Mouse (Mus musculus): ENCODE measurements around the gene Ifna2.

Gene Ifna2

GRCm38 (mm10) chr4:88683812-88684211, at the start of gene Ifna2:
Gene Ifna2, minus strand, starts transcription at chr4:88683912.
- no peak for DNase-seq

- DNase-seq, result peak; percentile 58
Observed at GRCm38 (mm10) chr4:88727324-88727723, 43.6 kb upstream of the Ifna2 start.

DNA sequence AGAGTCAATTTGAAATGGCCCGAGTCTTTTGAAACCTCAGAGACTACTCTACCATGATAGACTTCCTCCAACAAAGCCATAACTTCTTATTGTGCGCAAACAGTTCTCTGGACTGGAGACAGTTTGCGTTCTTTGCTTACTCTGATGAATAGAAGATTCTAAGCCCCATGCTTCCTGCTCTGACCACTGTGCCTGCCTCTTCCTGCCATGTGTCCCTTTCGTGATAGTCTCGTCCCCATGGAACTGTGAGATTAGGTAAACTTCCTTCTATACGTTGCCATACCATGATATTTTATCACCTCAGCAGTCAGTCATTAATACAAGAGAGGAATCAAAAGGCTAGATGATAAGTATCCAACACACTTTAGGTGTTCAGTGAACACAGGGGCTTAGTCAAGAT, 43.0 kb upstream of the Ifna2 start:
- DNase-seq, result no peak

- peak; percentile 19 for DNase-seq
Observed at GRCm38 (mm10) chr4:88723497-88724090, 39.9 kb upstream of the Ifna2 start.

- DNase-seq, result peak; percentile 95
Observed at GRCm38 (mm10) chr4:88721791-88722721, 38.3 kb upstream of the Ifna2 start, which contains the start of the genes Gm26566 and Klhl9. Gene Gm26566, plus strand, starts transcription at chr4:88721805. Gene Klhl9, minus strand, starts transcription at chr4:88722465.

DNA sequence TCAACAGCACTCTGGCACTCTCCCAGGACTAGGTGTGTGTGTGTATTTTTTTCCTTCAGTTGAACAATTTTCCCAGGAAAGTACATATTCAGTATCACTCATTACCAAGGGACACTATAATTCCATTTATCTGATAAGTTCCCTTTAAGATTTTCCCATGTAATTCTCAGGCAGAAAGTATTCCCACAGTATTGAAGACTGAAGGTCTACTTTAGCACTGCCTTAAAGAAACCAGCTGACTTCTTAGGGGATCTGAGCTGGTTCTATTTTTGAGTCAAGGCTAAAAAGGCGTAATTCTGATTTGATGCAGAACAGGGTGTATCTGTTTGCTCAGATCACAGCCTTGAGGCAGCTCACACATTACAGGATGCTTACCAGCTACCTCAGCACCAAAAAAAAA, 35.0 kb upstream of the Ifna2 start:
- DNase-seq, result no peak

GRCm38 (mm10) chr4:88715059-88715458, 31.3 kb upstream of the Ifna2 start:
- DNase-seq, result no peak

DNA sequence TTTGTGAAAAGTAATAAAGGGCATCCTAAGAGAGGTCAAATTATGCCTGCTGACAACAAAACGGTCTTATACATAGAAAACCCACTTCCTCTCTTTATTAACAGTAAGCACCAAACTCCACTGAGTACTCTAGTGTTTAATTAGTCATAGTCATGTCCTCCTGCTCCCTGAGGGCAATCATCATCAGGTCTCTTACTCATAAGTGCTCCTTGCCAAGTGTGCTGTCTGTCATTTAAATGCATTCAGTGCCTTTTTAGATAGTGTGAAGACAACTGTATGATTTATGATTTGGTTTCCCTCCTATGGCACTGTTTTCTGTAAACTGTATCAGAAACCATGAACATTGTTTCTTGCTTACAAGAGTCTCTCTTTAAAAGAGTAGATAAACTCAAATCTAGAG, 30.6 kb upstream of the Ifna2 start:
- DNase-seq, result no peak

DNA sequence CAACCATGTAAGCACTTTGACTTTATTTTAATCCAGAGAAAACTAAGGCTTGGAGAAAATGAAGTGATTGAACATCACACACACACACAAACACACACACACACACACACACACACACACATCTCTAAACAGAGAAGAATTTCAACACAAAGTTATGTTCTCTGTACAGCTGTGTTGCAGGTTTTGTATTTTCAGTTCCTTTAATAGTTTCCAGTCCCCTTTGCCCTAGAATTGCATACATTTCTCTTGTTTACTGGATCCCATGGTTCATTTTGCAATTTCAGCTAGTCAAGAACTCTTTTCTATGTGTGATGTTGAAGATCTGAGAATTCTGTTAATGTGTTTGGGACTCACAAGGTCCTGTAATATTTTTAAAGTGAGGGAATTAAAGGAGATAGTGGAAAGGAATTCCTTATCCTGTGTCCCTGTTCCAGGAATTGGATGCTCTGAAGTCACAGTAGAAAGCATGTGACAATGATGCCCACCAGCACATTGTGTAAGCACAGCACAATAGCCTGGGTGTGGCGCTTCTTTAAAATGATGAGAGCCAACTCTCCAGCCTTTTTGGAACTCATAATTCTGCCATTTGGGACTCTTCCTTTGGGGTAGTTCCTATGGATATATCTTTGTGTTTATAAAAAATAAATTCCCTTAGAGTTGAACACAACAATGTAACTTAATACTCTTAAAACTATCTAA, 23.6 kb upstream of the Ifna2 start:
- DNase-seq, result no peak

DNA sequence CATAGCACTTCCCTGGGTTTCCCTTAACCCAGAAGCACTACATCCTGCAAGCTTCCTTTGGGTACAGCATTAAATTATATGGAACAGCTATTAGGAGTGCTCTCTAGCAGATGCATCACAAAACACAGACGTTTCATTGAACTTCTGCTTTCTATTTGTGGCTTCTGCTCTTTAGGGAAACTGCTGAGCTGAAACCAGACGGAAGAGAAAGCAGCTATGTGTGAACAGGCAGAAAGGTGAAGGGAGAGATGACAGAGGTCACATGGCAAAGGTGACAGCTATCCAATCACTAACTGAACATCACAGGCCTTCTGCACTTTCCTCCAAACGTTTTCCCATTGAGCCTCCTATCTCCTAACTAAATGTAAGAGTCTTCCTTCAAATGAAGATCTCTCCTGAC, 22.2 kb upstream of the Ifna2 start:
- DNase-seq, result no peak

DNA sequence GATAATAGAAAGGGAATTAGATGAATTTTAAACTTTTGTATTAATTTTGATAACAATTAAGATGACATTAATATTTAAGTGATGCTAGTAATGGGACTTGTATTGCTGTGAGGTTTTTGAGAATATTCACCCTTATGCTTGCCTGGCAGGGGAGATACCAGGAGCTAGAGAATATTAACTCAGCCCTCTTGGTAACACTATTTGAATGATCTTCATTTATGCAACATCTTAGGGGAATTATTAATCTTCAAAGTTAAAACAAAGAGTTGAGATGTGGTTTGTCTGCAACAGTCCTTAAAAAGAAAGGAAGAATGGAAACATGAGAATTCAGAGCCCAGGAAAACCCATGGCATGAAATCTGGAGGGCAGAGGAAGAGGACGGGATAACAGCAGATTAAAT, 15.6 kb upstream of the Ifna2 start:
- DNase-seq, result no peak

- DNase-seq, result no peak
Observed at GRCm38 (mm10) chr4:88698781-88699180, 15.1 kb upstream of the Ifna2 start.

- no peak for DNase-seq
Observed at GRCm38 (mm10) chr4:88697753-88698152, 14.0 kb upstream of the Ifna2 start.

DNA sequence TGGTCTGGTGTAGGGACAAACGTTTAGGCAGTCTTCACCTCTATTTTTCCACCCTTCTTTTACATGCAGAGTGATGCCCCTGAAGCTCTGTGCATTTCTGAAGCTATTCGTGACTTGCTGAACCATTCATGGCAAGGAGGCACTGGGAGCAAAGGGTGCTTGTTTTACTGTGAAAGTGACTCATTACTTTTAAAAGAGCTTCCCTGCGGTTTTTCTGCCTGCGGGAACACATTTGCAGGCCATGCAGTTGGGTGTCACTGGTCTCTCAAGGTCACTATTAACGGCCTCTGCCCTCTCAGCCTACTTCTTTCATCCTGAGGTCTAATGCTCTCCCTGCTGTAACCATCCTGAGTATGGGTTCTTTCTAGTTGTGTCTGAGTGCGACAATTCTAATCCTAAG, 13.4 kb upstream of the Ifna2 start:
- no peak for DNase-seq

GRCm38 (mm10) chr4:88696237-88696884, 12.6 kb upstream of the Ifna2 start:
- DNase-seq, result peak; percentile 86

DNA sequence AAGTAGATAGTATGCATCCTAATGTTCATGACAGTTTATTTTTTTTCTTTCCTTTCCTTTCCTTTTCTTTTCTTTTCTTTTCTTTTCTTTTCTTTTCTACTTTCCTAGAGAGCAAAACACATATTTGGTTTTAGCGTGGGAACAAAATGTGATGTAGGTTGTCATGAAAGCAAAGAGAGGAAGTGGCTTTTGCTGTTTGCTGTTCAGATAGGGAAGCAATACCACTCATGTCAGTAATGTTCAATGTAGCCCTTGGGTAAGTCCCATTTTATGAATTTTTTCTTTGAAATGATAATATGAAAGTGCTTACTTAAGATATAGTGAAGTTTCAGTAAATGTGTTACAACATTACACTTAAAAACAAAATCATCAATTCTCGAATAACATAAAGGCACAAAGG, 9.7 kb upstream of the Ifna2 start:
- DNase-seq, result no peak

GRCm38 (mm10) chr4:88692537-88692936, 8.8 kb upstream of the Ifna2 start:
- DNase-seq, result no peak

- DNase-seq, result no peak
Observed at GRCm38 (mm10) chr4:88691259-88691658, 7.5 kb upstream of the Ifna2 start, which contains the start of gene Ifnab. Gene Ifnab, minus strand, starts transcription at chr4:88691359.

GRCm38 (mm10) chr4:88681353-88681752, 2.4 kb downstream of the Ifna2 start:
- no peak for DNase-seq

GRCm38 (mm10) chr4:88680362-88680761, 3.4 kb downstream of the Ifna2 start:
- peak; percentile 17 for DNase-seq

DNA sequence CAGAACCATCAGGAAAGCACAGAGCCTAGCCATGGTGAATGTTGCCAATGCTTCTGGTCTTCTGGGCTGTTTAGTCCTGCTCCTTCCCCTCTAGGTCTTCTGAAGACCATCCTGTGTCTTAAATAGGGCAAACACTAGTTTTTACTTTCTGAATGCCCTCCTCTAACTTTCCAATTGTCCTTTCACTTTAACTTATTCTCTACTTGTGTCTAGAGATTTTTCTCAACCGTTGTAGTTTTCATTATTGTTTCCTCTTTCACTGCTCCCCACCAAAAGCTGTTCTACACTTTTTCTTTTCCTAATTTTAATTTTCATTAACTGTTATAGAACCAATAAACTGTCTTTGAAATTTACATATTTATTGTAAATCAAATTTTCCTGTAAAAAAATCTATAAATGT, 6.9 kb downstream of the Ifna2 start, which contains the start of gene Ifna16:
TSS of gene Ifna16 (minus strand) at position 101 of the 400 bp plus-strand sequence.
- DNase-seq, result no peak

DNA sequence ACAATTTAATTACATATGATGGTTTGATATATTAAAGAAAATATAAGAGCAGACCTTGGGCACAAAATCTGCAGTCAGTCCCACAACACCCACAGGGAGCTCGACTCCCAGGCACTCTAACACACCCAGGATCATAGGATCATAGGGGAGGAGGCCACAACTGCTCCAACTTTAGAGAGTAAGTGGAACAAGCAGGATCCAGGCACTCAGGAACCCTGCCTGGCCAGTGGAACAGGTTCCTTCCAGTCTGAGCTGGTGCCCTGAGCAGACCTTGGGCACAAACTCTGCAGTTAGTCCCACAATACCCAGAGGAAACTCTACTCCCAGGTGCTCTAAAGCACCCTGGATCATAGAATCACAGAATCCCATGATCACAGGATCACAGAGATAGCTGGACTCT, 28.3 kb downstream of the Ifna2 start:
- DNase-seq, result peak; percentile 20

GRCm38 (mm10) chr4:88653644-88654043, 30.1 kb downstream of the Ifna2 start:
- DNase-seq, result no peak
